Mouse (Mus musculus): Measurements from ENCODE around the gene Pdgfc. TPM values are rescaled to one million over a fixed set of nuclear protein-coding genes. Genes with fewer than 3 reads are reported as not detected.
A peak's percentile ranks its signal among the peaks of the same experiment; 100 is the strongest.

The Pdgfc gene
- polyA plus RNA-seq (2016; fragmentation: Nextera tagmentation; extraction: Ambion mirVana) = 7.7 TPM in 2 replicates

DNA sequence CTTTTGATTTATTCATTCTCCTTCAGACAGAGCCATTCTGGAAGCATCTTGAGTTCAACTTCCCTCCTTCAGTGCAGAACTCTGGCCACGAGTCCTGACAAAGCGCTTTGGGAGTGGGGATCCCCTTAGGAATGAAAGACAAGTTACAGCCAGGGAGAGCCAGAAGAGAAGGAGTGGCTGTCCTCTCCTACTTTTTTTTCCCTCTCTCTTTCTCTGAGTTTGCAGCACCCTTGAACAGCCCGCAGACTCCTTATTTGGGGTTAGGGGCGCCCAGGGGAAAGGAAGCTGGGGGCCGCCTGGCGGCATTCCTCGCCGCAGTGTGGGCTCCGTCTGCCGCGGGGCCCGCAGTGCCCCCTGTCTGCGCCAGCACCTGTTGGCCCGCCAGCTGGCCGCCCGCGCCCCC, at the start of gene Pdgfc:
TSS of gene Pdgfc (plus strand) at position 266 of the 403 bp plus-strand sequence.
- peak within 1 kb of the TSS; percentile 82 for H3K4me3 ChIP-seq
- 1% methylated on average over 17 of the region's 17 CpGs for WGBS

DNA sequence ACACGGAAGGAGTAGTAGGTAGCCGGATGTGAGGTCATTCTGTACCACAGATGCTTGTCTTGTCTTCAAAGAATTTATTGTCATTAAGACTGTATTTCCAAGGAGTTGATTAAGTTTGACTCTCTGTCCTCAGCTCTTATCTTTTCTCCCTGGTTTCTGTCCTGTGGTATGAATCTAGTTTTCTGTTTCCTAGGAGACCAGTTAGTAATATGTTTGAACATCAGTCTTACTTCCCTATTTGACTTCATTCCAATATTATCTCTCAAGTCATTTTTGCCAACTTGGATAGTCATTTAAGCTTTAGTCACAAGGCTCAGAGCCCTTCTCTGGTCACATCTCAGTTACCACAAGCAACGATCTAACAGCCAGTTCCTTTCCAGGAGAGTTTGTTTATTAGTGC, 27.0 kb upstream of the Pdgfc start:
- H3K9me3 ChIP-seq (replicated peaks) = no peaks in the 10 kb centered on the region
- DNase-seq (ENCODE audit: low spot score) = no peak
- H3K4me3 ChIP-seq = no peak overlapping the region
- WGBS = 91% methylated on average over 3 of the region's 3 CpGs
- no peaks in the 10 kb centered on the region for H3K27me3 ChIP-seq (ENCODE audit: low read depth, poor library complexity, severe bottlenecking)
- no peaks in the 10 kb centered on the region for H3K36me3 ChIP-seq
- H3K4me1 ChIP-seq = no peaks in the 10 kb centered on the region
- H3K27ac ChIP-seq (replicated peaks) = no peak overlapping the region

More for the DNA sequence above, at the start of gene Pdgfc:
- Histone ChIP-seq H3K27me3 (ENCODE audit: low read depth, poor library complexity, severe bottlenecking) (peaks cover 30% of the 10 kb centered on the region), H3K4me1 (peaks cover 15% of the 10 kb centered on the region), H3K9me3 (replicated peaks) (no peaks in the 10 kb centered on the region), H3K36me3 (no peaks in the 10 kb centered on the region), H3K27ac (replicated peaks) (peak within 1 kb of the TSS; percentile 94)
- DNase-seq (ENCODE audit: low spot score) = no peak

- no peak overlapping the region for H3K27ac ChIP-seq (replicated peaks)
- WGBS = 90% methylated on average over 3 of the region's 3 CpGs
- no peak for DNase-seq (ENCODE audit: low spot score)
These were observed 26.3 kb upstream of the Pdgfc start for GRCm38 (mm10) chr3:81009899-81010298.

GRCm38 (mm10) chr3:81017385-81018051, 18.7 kb upstream of the Pdgfc start:
- Histone ChIP-seq H3K9me3 (replicated peaks) (no peaks in the 10 kb centered on the region), H3K27me3 (ENCODE audit: low read depth, poor library complexity, severe bottlenecking) (no peaks in the 10 kb centered on the region), H3K27ac (replicated peaks) (no peak overlapping the region), H3K4me3 (no peak overlapping the region), H3K36me3 (no peaks in the 10 kb centered on the region), H3K4me1 (no peaks in the 10 kb centered on the region)
- no peak for DNase-seq (ENCODE audit: low spot score)
- WGBS = 88% methylated on average over 5 of the region's 5 CpGs

More at GRCm38 (mm10) chr3:81009899-81010298, 26.3 kb upstream of the Pdgfc start:
- Histone ChIP-seq H3K27me3 (ENCODE audit: low read depth, poor library complexity, severe bottlenecking) (no peaks in the 10 kb centered on the region), H3K9me3 (replicated peaks) (no peaks in the 10 kb centered on the region), H3K4me3 (no peak overlapping the region), H3K4me1 (no peaks in the 10 kb centered on the region), H3K36me3 (no peaks in the 10 kb centered on the region)

DNA sequence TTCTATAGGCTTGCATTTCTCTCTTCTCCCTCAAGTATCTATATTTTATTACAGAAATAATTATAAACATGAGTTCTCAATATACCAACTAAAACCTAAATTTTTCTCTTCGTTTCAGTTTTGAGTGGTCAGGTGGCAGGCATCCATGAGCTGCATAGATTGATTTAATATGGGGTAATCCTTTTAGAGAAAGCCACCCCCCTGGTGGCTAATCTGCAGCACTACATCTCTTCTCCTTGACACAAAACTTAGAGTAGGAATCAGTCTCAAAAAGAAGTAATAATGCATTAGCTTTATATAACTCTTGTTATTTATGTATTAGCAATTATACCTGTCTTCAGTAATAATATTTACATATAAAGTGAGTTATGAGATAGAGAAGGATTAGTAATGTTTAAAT, 16.2 kb upstream of the Pdgfc start:
- no peak overlapping the region for H3K27ac ChIP-seq (replicated peaks)
- no peaks in the 10 kb centered on the region for H3K36me3 ChIP-seq
- no peaks in the 10 kb centered on the region for H3K27me3 ChIP-seq (ENCODE audit: low read depth, poor library complexity, severe bottlenecking)
- 67% methylated on average over 1 of the region's 1 CpGs for WGBS
- no peaks in the 10 kb centered on the region for H3K4me1 ChIP-seq
- no peak for DNase-seq (ENCODE audit: low spot score)
- H3K4me3 ChIP-seq = no peak overlapping the region
- H3K9me3 ChIP-seq (replicated peaks) = no peaks in the 10 kb centered on the region

DNA sequence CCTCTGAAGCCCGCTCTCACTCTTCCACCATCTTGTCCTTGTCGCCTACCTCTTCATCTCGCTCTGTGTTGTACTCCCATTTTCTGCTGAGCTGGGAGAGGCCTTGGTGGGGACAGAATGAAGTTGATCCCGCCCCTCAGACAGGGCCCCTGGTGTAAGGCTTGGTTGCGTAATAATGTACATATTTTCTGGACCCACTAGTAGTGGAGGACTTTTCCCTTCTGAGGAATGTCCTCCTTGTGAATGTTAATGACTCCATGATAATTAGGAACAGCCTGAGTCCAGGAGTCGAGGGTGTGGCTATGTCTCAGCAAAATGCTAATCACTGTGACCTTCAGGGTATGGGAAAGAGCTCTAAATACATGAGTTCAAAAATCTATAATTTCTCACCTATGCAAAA, 14.4 kb upstream of the Pdgfc start:
- Histone ChIP-seq H3K4me3 (no peak overlapping the region), H3K4me1 (no peaks in the 10 kb centered on the region), H3K27ac (replicated peaks) (no peak overlapping the region), H3K9me3 (replicated peaks) (no peaks in the 10 kb centered on the region), H3K27me3 (ENCODE audit: low read depth, poor library complexity, severe bottlenecking) (no peaks in the 10 kb centered on the region), H3K36me3 (no peaks in the 10 kb centered on the region)
- WGBS = 92% methylated on average over 6 of the region's 6 CpGs
- no peak for DNase-seq (ENCODE audit: low spot score)

DNA sequence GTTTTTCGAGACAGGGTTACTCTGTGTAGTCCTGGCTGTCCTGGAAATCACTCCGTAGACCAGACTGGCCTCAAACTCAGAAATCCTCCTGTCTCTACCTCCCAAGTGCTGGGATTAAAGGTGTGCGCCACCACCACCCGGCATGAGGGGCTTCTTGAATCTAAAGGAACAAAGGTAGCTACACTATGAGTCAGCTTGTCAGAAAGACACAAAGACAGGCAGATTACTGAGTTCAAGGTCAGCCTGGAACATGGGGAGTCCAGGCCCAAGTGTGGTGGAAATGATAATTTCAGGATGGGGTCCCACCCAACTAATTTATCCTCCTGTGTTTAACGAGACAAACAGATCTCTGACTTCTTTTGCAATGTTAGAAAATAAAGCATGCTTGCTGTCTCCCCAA, 13.9 kb upstream of the Pdgfc start:
- Histone ChIP-seq H3K27ac (replicated peaks) (no peak overlapping the region), H3K27me3 (ENCODE audit: low read depth, poor library complexity, severe bottlenecking) (no peaks in the 10 kb centered on the region), H3K4me3 (no peak overlapping the region), H3K4me1 (no peaks in the 10 kb centered on the region), H3K9me3 (replicated peaks) (no peaks in the 10 kb centered on the region), H3K36me3 (no peaks in the 10 kb centered on the region)
- no peak for DNase-seq (ENCODE audit: low spot score)
- 79% methylated on average over 5 of the region's 5 CpGs for WGBS

- 83% methylated on average over 1 of the region's 1 CpGs for WGBS
- Histone ChIP-seq H3K9me3 (replicated peaks) (no peaks in the 10 kb centered on the region), H3K4me3 (no peak overlapping the region), H3K27ac (replicated peaks) (no peak overlapping the region), H3K36me3 (no peaks in the 10 kb centered on the region), H3K27me3 (ENCODE audit: low read depth, poor library complexity, severe bottlenecking) (no peaks in the 10 kb centered on the region), H3K4me1 (no peaks in the 10 kb centered on the region)
- DNase-seq (ENCODE audit: low spot score) = no peak
These were observed 13.4 kb upstream of the Pdgfc start for GRCm38 (mm10) chr3:81022845-81023244.

DNA sequence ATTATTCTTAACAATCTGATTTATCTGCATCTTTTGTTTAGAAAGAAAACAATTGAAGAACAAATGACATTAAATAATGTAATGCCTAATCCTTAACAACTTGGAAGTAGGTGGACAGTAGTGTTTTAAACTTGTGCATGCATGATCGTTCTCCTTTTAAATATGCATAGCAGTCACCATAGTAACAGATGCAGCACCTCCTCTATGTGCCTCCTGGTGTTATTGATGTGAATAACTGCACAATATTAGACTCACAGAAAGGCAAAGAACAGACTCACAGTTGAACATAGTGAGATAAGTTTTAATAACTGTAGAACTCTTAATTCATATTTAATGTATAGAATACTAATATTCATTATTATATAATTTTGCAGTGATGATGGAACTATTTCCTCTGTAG, 12.6 kb upstream of the Pdgfc start:
- no peak for DNase-seq (ENCODE audit: low spot score)
- no peaks in the 10 kb centered on the region for H3K27me3 ChIP-seq (ENCODE audit: low read depth, poor library complexity, severe bottlenecking)
- H3K9me3 ChIP-seq (replicated peaks) = no peaks in the 10 kb centered on the region
- no peak overlapping the region for H3K27ac ChIP-seq (replicated peaks)
- H3K36me3 ChIP-seq = no peaks in the 10 kb centered on the region
- H3K4me1 ChIP-seq = no peaks in the 10 kb centered on the region
- 75% methylated on average over 1 of the region's 1 CpGs for WGBS
- H3K4me3 ChIP-seq = no peak overlapping the region

DNA sequence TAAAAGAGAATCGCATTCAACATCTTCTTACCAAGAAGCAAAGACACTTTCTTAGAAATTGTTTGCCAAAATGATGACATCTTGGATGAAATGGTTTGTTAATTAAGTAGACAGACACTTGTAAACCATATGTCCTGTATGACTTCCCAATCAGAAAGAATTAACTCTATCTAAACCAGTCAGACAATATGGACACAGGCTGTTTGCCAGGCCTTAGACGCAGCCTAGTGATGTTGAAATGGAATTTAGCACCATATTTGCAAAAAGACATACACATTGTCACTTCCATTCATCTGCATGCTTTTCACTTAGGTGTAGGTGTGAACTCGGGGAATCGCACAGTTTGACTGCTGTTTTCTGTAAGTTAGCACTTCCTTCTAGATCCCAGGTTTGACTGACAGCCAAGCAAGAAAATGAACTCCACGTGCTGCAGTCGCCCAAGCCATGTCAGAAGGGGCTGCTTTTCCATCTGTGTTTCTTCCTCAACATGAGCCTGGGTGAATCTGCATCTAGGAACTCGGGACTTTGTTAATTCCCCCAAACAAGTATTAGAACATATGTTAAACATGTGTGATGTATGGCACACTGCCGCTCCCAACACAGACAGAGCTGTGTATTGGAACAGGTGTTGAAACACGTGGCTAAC, 10.5 kb upstream of the Pdgfc start:
- WGBS = 77% methylated on average over 9 of the region's 9 CpGs
- no peak for DNase-seq (ENCODE audit: low spot score)
- H3K27me3 ChIP-seq (ENCODE audit: low read depth, poor library complexity, severe bottlenecking) = no peaks in the 10 kb centered on the region
- H3K27ac ChIP-seq (replicated peaks) = no peak overlapping the region
- H3K9me3 ChIP-seq (replicated peaks) = no peaks in the 10 kb centered on the region
- H3K36me3 ChIP-seq = no peaks in the 10 kb centered on the region
- H3K4me3 ChIP-seq = no peak overlapping the region
- H3K4me1 ChIP-seq = peaks cover 8% of the 10 kb centered on the region; the same call in 1 of the 2 replicates

- WGBS = 88% methylated on average over 3 of the region's 3 CpGs
- no peaks in the 10 kb centered on the region for H3K9me3 ChIP-seq (replicated peaks)
These were observed 7.9 kb upstream of the Pdgfc start for GRCm38 (mm10) chr3:81028361-81028760.

GRCm38 (mm10) chr3:81029321-81029720, 6.9 kb upstream of the Pdgfc start:
- H3K4me1 ChIP-seq = peaks cover 8% of the 10 kb centered on the region; the same call in 1 of the 2 replicates
- H3K27ac ChIP-seq (replicated peaks) = no peak overlapping the region
- H3K27me3 ChIP-seq (ENCODE audit: low read depth, poor library complexity, severe bottlenecking) = 0 out of 2 replicates have a peak, but pooled peaks cover under 1% of the 10 kb centered on the region
- H3K9me3 ChIP-seq (replicated peaks) = no peaks in the 10 kb centered on the region
- DNase-seq (ENCODE audit: low spot score) = no peak
- 81% methylated on average over 4 of the region's 4 CpGs for WGBS
- H3K36me3 ChIP-seq = no peaks in the 10 kb centered on the region
- H3K4me3 ChIP-seq = no peak overlapping the region

More at GRCm38 (mm10) chr3:81028361-81028760, 7.9 kb upstream of the Pdgfc start:
- H3K27ac ChIP-seq (replicated peaks) = no peak overlapping the region
- no peaks in the 10 kb centered on the region for H3K36me3 ChIP-seq
- H3K27me3 ChIP-seq (ENCODE audit: low read depth, poor library complexity, severe bottlenecking) = no peaks in the 10 kb centered on the region
- DNase-seq (ENCODE audit: low spot score) = no peak
- H3K4me1 ChIP-seq = peaks cover 8% of the 10 kb centered on the region; the same call in 1 of the 2 replicates
- H3K4me3 ChIP-seq = no peak overlapping the region

GRCm38 (mm10) chr3:81029909-81030308, 6.3 kb upstream of the Pdgfc start:
- Histone ChIP-seq H3K4me3 (no peak overlapping the region), H3K4me1 (peaks cover 8% of the 10 kb centered on the region; the same call in 1 of the 2 replicates), H3K27ac (replicated peaks) (no peak overlapping the region), H3K36me3 (no peaks in the 10 kb centered on the region), H3K9me3 (replicated peaks) (no peaks in the 10 kb centered on the region), H3K27me3 (ENCODE audit: low read depth, poor library complexity, severe bottlenecking) (0 out of 2 replicates have a peak, but pooled peaks cover 7% of the 10 kb centered on the region)
- no peak for DNase-seq (ENCODE audit: low spot score)
- 67% methylated on average over 3 of the region's 3 CpGs for WGBS
